Mouse (Mus musculus): ENCODE measurements around the gene 5830473C10Rik. TPM values are rescaled to one million over a fixed set of nuclear protein-coding genes. Genes with fewer than 3 reads are reported as not detected.
A peak's percentile ranks its signal among the peaks of the same experiment; 100 is the strongest.

5830473C10Rik gene
- polyA plus RNA-seq, 1 experiment from 2014 or later, result not detected

- H3K4me2 ChIP-seq, result no peak overlapping the region
- no peak for ATAC-seq (ENCODE audit: insufficient number of reproducible peaks, low FRiP score, low TSS enrichment, low read depth)
- WGBS, result 73% methylated on average over 3 of the region's 3 CpGs
- H3K4me3 ChIP-seq, result no peak overlapping the region
- peaks cover 7% of the 10 kb centered on the region for H3K4me1 ChIP-seq
- no peak overlapping the region for H3K27ac ChIP-seq
- no peak overlapping the region for H3K9ac ChIP-seq
- no peaks in the 10 kb centered on the region for H3K9me3 ChIP-seq
- H3K36me3 ChIP-seq, result no peaks in the 10 kb centered on the region
- no peaks in the 10 kb centered on the region for H3K27me3 ChIP-seq
Measured at GRCm38 (mm10) chr5:90628011-90628410, 67.1 kb downstream of the 5830473C10Rik start.

- H3K4me3 ChIP-seq, result no peak overlapping the region
- H3K9me3 ChIP-seq, result no peaks in the 10 kb centered on the region
- no peaks in the 10 kb centered on the region for H3K27me3 ChIP-seq
- H3K9ac ChIP-seq, result no peak overlapping the region
- no peaks in the 10 kb centered on the region for H3K36me3 ChIP-seq
- 69% methylated on average over 1 of the region's 1 CpGs for WGBS
- H3K4me2 ChIP-seq, result no peak overlapping the region
- no peak for ATAC-seq (ENCODE audit: insufficient number of reproducible peaks, low FRiP score, low TSS enrichment, low read depth)
- H3K4me1 ChIP-seq, result peaks cover 7% of the 10 kb centered on the region
- H3K27ac ChIP-seq, result no peak overlapping the region
Measured at GRCm38 (mm10) chr5:90628530-90628929, 67.6 kb downstream of the 5830473C10Rik start.

GRCm38 (mm10) chr5:90634885-90635284 lies 74.0 kb downstream of the 5830473C10Rik start:
- H3K9me3 ChIP-seq, result no peaks in the 10 kb centered on the region
- WGBS, result 73% methylated on average over 7 of the region's 7 CpGs

GRCm38 (mm10) chr5:90640286-90641217 lies 79.6 kb downstream of the 5830473C10Rik start, which contains the start of gene Rassf6:
Gene Rassf6, minus strand, starts transcription at chr5:90640657.
- Histone ChIP-seq H3K9ac (0 out of 2 replicates have a peak within 1 kb of the TSS, but pooled peaks have one; percentile 18), H3K36me3 (no peaks in the 10 kb centered on the region), H3K4me3 (peak within 1 kb of the TSS; percentile 40), H3K4me1 (peaks cover 8% of the 10 kb centered on the region), H3K4me2 (peak within 1 kb of the TSS; percentile 73), H3K27me3 (0 out of 2 replicates have a peak, but pooled peaks cover 4% of the 10 kb centered on the region), H3K27ac (no peak within 1 kb of the TSS), H3K9me3 (no peaks in the 10 kb centered on the region)
- 7% methylated on average over 26 of the region's 26 CpGs for WGBS
- no peak for ATAC-seq (ENCODE audit: insufficient number of reproducible peaks, low FRiP score, low TSS enrichment, low read depth)

More at GRCm38 (mm10) chr5:90634885-90635284, 74.0 kb downstream of the 5830473C10Rik start:
- Histone ChIP-seq H3K27ac (no peak overlapping the region), H3K9ac (no peak overlapping the region), H3K4me3 (no peak overlapping the region), H3K4me1 (peaks cover 4% of the 10 kb centered on the region), H3K27me3 (no peaks in the 10 kb centered on the region), H3K4me2 (no peak overlapping the region), H3K36me3 (no peaks in the 10 kb centered on the region)
- ATAC-seq (ENCODE audit: insufficient number of reproducible peaks, low FRiP score, low TSS enrichment, low read depth), result no peak

GRCm38 (mm10) chr5:90641218-90641610 lies 80.3 kb downstream of the 5830473C10Rik start:
- Histone ChIP-seq H3K4me1 (peaks cover 8% of the 10 kb centered on the region), H3K9me3 (no peaks in the 10 kb centered on the region), H3K27me3 (0 out of 2 replicates have a peak, but pooled peaks cover 4% of the 10 kb centered on the region), H3K9ac (no peak overlapping the region), H3K4me2 (no peak overlapping the region), H3K36me3 (no peaks in the 10 kb centered on the region), H3K27ac (no peak overlapping the region), H3K4me3 (no peak overlapping the region)
- no peak for ATAC-seq (ENCODE audit: insufficient number of reproducible peaks, low FRiP score, low TSS enrichment, low read depth)
- 62% methylated on average over 10 of the region's 10 CpGs for WGBS

GRCm38 (mm10) chr5:90645579-90645978 lies 84.7 kb downstream of the 5830473C10Rik start:
- no peak for ATAC-seq (ENCODE audit: insufficient number of reproducible peaks, low FRiP score, low TSS enrichment, low read depth)
- Histone ChIP-seq H3K9me3 (no peaks in the 10 kb centered on the region), H3K27ac (no peak overlapping the region), H3K4me1 (peaks cover 2% of the 10 kb centered on the region), H3K9ac (no peak overlapping the region), H3K36me3 (no peaks in the 10 kb centered on the region), H3K27me3 (no peaks in the 10 kb centered on the region), H3K4me3 (no peak overlapping the region), H3K4me2 (no peak overlapping the region)
- WGBS, result 60% methylated on average over 3 of the region's 3 CpGs

GRCm38 (mm10) chr5:90646398-90646797 lies 85.5 kb downstream of the 5830473C10Rik start:
- no peaks in the 10 kb centered on the region for H3K9me3 ChIP-seq
- H3K4me2 ChIP-seq, result no peak overlapping the region
- no peak overlapping the region for H3K9ac ChIP-seq
- no peak overlapping the region for H3K27ac ChIP-seq
- no peak overlapping the region for H3K4me3 ChIP-seq
- ATAC-seq (ENCODE audit: insufficient number of reproducible peaks, low FRiP score, low TSS enrichment, low read depth), result no peak
- no peaks in the 10 kb centered on the region for H3K27me3 ChIP-seq
- 73% methylated on average over 5 of the region's 5 CpGs for WGBS
- no peaks in the 10 kb centered on the region for H3K36me3 ChIP-seq
- H3K4me1 ChIP-seq, result 0 out of 2 replicates have a peak, but pooled peaks cover 4% of the 10 kb centered on the region

Other genes starting within 250 kb of the 5830473C10Rik start
- gene Ankrd17, start 194.5 kb upstream of the 5830473C10Rik start, polyA plus RNA-seq (2015; fragmentation: Nextera tagmentation; extraction: Ambion mirVana), result 20.6 and 23.1 TPM in 2 replicates
- 5.6 TPM in 2 replicates for gene Gm9958, start 193.9 kb upstream of the 5830473C10Rik start, polyA plus RNA-seq (2015; fragmentation: Nextera tagmentation; extraction: Ambion mirVana)
- 2.5 and 12.6 TPM in 2 replicates for gene Alb, start 100.2 kb upstream of the 5830473C10Rik start, polyA plus RNA-seq (2015; fragmentation: Nextera tagmentation; extraction: Ambion mirVana)
- 4.0 and 26.6 TPM in 2 replicates for gene Afp, start 70.4 kb upstream of the 5830473C10Rik start, polyA plus RNA-seq (2015; fragmentation: Nextera tagmentation; extraction: Ambion mirVana)
- 0.09 TPM in 1 of 2 replicates, not detected in the other for gene Afm, start 42.2 kb upstream of the 5830473C10Rik start, polyA plus RNA-seq (2015; fragmentation: Nextera tagmentation; extraction: Ambion mirVana)
- 3.7 and 3.9 TPM in 2 replicates for gene Rassf6, start 79.5 kb downstream of the 5830473C10Rik start, polyA plus RNA-seq (2015; fragmentation: Nextera tagmentation; extraction: Ambion mirVana)
- gene Cxcl5, start 198.3 kb downstream of the 5830473C10Rik start, polyA plus RNA-seq (2015; fragmentation: Nextera tagmentation; extraction: Ambion mirVana), result 1.3 and 2.1 TPM in 2 replicates
- gene Ppbp, start 207.4 kb downstream of the 5830473C10Rik start, polyA plus RNA-seq (2015; fragmentation: Nextera tagmentation; extraction: Ambion mirVana), result 4.1 and 4.2 TPM in 2 replicates
- gene Pf4, start 211.3 kb downstream of the 5830473C10Rik start, polyA plus RNA-seq (2015; fragmentation: Nextera tagmentation; extraction: Ambion mirVana), result 83.8 and 108 TPM in 2 replicates
- gene Cxcl3, start 225.0 kb downstream of the 5830473C10Rik start, polyA plus RNA-seq (2015; fragmentation: Nextera tagmentation; extraction: Ambion mirVana), result 0.38 TPM in 1 of 2 replicates, not detected in the other
- 0.34 and 0.58 TPM in 2 replicates for gene Cxcl15, start 233.4 kb downstream of the 5830473C10Rik start, polyA plus RNA-seq (2015; fragmentation: Nextera tagmentation; extraction: Ambion mirVana)